Mouse (Mus musculus): ENCODE measurements around the gene Mtfr1l. TPM values are rescaled to one million over a fixed set of nuclear protein-coding genes. Genes with fewer than 3 reads are reported as not detected.

Mtfr1l gene
- polyA plus RNA-seq, 1 experiment from 2014 or later = 160 TPM

- Histone ChIP-seq H3K27me3 (no peaks in the 10 kb centered on the region), H3K4me1 (replicated peaks) (peaks cover 30% of the 10 kb centered on the region), H3K27ac (no peak overlapping the region; the same call in 1 of the 2 replicates), H3K4me2 (no peak overlapping the region), H3K4me3 (no peak overlapping the region), H3K9ac (no peak overlapping the region), H3K36me3 (no peaks in the 10 kb centered on the region), H3K9me3 (no peaks in the 10 kb centered on the region)
- WGBS = 54% methylated on average over 8 of the region's 8 CpGs
- no peak for ATAC-seq (ENCODE audit: low FRiP score)
These were observed 20.9 kb upstream of the Mtfr1l start for GRCm38 (mm10) chr4:134555956-134556580.

DNA sequence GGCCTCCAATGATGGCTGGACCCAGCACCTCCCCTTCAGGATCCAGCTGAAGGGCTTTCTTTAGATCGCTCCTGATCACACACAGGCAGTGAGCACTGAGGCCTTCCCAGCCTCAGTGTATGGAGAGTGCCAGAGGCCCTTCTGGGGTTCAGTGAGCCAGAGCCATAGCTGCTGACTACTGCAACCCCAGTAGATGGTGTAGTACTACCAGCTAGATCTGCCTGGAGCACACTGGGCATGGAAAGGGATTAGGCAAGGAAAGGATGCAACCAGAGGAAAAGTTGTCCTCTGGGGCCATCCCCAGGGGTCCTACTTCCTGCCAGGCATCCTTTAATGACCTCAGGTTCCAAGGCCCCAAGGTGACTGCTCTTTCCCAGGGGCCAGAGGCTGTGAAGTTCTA is 18.4 kb upstream of the Mtfr1l start:
- Histone ChIP-seq H3K27ac (no peak overlapping the region), H3K4me1 (replicated peaks) (peaks cover 43% of the 10 kb centered on the region), H3K27me3 (no peaks in the 10 kb centered on the region), H3K4me3 (no peak overlapping the region), H3K36me3 (peaks cover 13% of the 10 kb centered on the region), H3K9ac (no peak overlapping the region), H3K4me2 (no peak overlapping the region), H3K9me3 (peaks cover 8% of the 10 kb centered on the region)
- WGBS = 78% methylated on average over 1 of the region's 1 CpGs
- no peak for ATAC-seq (ENCODE audit: low FRiP score)

- Histone ChIP-seq H3K4me3 (peak within 1 kb of the TSS; percentile 64), H3K4me1 (replicated peaks) (peaks cover 49% of the 10 kb centered on the region), H3K36me3 (peaks cover 23% of the 10 kb centered on the region), H3K27ac (peak within 1 kb of the TSS; percentile 89), H3K9me3 (peaks cover 8% of the 10 kb centered on the region), H3K4me2 (peak within 1 kb of the TSS; percentile 71), H3K9ac (peak within 1 kb of the TSS; percentile 92), H3K27me3 (no peaks in the 10 kb centered on the region)
- WGBS = 1% methylated on average over 51 of the region's 67 CpGs
- peak; percentile 73 for ATAC-seq (ENCODE audit: low FRiP score)
These were observed 16.5 kb upstream of the Mtfr1l start, which contains the start of gene Selenon for GRCm38 (mm10) chr4:134551494-134552316. Gene Selenon (minus strand): TSS chr4:134552166.

DNA sequence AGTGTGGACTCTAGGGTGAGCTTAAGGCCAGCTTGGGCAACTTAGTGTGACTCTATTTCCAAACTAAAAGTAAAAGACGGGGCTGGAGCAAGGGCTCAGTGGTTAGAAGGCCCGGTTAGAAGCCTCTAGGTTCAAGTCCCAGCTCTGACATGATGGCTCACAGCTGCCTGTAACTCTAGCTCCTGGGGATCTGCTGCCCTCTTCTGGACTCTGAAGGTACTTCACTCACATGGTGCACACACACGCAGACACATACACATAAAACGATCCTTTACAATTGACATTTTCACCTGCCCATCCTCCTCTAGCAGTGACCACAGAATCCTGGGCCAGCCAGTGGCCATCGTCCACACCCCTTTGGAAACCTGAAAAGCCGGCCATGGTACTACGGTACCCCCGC is 14.7 kb upstream of the Mtfr1l start:
- ATAC-seq (ENCODE audit: low FRiP score) = no peak
- 96% methylated on average over 8 of the region's 8 CpGs for WGBS
- Histone ChIP-seq H3K4me3 (no peak overlapping the region), H3K36me3 (peaks cover 40% of the 10 kb centered on the region), H3K4me1 (replicated peaks) (peaks cover 46% of the 10 kb centered on the region), H3K27me3 (no peaks in the 10 kb centered on the region), H3K9me3 (peaks cover 8% of the 10 kb centered on the region), H3K9ac (no peak overlapping the region), H3K4me2 (no peak overlapping the region), H3K27ac (no peak overlapping the region)

DNA sequence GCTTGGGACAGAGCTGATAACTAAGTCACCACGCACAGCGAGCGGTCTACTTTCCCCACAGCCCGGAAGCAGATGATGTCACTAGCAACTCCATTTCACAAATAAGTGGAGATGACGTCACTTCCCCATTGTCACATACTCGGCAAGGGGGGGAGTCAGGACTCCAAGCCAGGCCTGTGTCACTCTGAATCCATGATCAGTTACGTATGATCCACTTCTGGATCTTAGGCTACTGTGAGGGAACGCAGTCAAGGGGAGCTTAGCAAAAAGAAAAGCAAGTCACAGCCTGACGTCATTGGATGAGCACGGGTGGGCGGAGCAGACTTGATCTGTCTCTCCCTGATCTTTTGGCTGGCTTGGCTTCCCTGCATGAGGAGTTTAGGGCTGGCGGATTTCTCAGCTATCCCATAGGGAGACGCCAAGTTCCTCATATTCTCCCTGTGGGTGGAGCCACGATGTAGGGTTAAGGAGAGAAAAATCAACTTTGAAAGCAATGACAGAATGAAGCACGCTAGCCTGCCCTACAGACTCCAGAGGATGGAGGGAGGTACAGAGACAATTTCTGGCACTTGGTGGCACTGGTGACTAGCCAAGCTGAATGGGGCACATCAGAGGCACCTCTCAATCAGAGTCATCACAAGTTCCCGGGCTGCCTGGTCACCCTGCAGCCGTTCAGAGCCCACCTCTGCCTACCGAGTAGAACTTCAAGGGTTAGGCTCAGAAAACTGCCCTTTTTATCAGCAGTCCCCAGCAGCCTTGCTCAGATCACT is 13.2 kb upstream of the Mtfr1l start:
- ATAC-seq (ENCODE audit: low FRiP score) = no peak
- 73% methylated on average over 18 of the region's 18 CpGs for WGBS
- H3K36me3 ChIP-seq = peaks cover 55% of the 10 kb centered on the region

DNA sequence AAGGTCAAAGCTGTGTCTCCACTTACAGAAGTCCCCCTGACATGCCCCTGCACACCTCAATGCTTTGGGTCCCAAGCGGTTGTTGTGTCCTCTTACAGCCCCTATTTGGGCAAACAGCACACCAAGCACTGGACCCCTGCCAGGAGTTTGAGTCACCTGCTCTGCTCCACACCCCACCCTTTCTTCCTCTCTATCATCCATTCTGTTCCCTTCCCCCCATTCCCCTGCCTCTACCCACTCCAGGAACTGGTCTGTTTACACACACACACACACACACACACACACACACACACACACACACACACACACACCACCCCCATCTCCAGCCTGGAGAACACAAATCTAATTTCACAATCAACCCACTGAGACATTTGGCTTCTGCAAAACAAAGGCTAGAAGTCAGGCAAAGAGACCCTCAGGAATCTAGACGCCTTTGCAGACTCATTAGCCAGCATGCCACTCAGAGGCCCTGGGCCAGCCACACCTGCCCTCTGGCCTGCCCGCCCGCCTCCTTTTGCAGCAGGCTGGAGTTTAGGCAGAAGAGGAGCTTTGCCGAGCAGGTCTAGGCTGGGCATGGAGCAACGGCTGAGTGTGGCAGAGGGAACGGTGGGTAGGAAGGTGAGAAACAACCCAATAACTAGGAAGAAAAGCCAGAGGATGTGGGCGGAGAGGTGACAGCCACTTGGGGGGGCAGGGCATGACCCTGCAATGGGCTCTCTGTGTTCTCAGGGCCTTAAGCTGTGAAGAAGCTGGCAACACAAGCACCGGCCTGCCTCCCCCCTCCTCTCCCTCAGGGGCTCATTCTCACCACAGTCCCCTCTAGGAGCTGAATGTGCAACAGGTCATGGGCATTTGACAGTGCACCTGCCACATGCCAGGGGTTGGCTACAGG is 11.9 kb upstream of the Mtfr1l start:
- peak overlapping the region; percentile 43; the same call in 1 of the 2 replicates for H3K9ac ChIP-seq
- H3K36me3 ChIP-seq = peaks cover 67% of the 10 kb centered on the region

More for the DNA sequence above, 13.2 kb upstream of the Mtfr1l start:
- no peak overlapping the region for H3K4me2 ChIP-seq
- H3K27me3 ChIP-seq = no peaks in the 10 kb centered on the region
- no peak overlapping the region for H3K4me3 ChIP-seq
- H3K9ac ChIP-seq = peak overlapping the region; percentile 46; the same call in 1 of the 2 replicates
- H3K4me1 ChIP-seq (replicated peaks) = peaks cover 46% of the 10 kb centered on the region
- no peak overlapping the region for H3K27ac ChIP-seq
- peaks cover 8% of the 10 kb centered on the region for H3K9me3 ChIP-seq

GRCm38 (mm10) chr4:134543261-134543660 is 8.1 kb upstream of the Mtfr1l start:
- H3K36me3 ChIP-seq = peaks cover 89% of the 10 kb centered on the region
- ATAC-seq (ENCODE audit: low FRiP score) = peak; percentile 73
- H3K4me3 ChIP-seq = no peak overlapping the region
- WGBS = 15% methylated on average over 5 of the region's 5 CpGs
- no peak overlapping the region for H3K9ac ChIP-seq
- peaks cover 19% of the 10 kb centered on the region for H3K4me1 ChIP-seq (replicated peaks)
- no peaks in the 10 kb centered on the region for H3K27me3 ChIP-seq
- H3K4me2 ChIP-seq = no peak overlapping the region
- H3K9me3 ChIP-seq = no peaks in the 10 kb centered on the region
- no peak overlapping the region for H3K27ac ChIP-seq

More for the DNA sequence above, 11.9 kb upstream of the Mtfr1l start:
- Histone ChIP-seq H3K27ac (no peak overlapping the region; the same call in 1 of the 2 replicates), H3K4me3 (no peak overlapping the region), H3K9me3 (peaks cover 8% of the 10 kb centered on the region), H3K4me1 (replicated peaks) (peaks cover 41% of the 10 kb centered on the region), H3K27me3 (no peaks in the 10 kb centered on the region), H3K4me2 (no peak overlapping the region)
- WGBS = 70% methylated on average over 9 of the region's 9 CpGs
- no peak for ATAC-seq (ENCODE audit: low FRiP score)

- H3K9ac ChIP-seq = no peak overlapping the region
- no peak for ATAC-seq (ENCODE audit: low FRiP score)
- H3K27ac ChIP-seq = no peak overlapping the region
- no peak overlapping the region for H3K4me2 ChIP-seq
- no peak overlapping the region for H3K4me3 ChIP-seq
- WGBS = 96% methylated on average over 9 of the region's 9 CpGs
- peaks cover 13% of the 10 kb centered on the region for H3K4me1 ChIP-seq (replicated peaks)
- peaks cover 88% of the 10 kb centered on the region for H3K36me3 ChIP-seq
- no peaks in the 10 kb centered on the region for H3K9me3 ChIP-seq
- H3K27me3 ChIP-seq = no peaks in the 10 kb centered on the region
These were observed 7.5 kb upstream of the Mtfr1l start for GRCm38 (mm10) chr4:134542726-134543125.

DNA sequence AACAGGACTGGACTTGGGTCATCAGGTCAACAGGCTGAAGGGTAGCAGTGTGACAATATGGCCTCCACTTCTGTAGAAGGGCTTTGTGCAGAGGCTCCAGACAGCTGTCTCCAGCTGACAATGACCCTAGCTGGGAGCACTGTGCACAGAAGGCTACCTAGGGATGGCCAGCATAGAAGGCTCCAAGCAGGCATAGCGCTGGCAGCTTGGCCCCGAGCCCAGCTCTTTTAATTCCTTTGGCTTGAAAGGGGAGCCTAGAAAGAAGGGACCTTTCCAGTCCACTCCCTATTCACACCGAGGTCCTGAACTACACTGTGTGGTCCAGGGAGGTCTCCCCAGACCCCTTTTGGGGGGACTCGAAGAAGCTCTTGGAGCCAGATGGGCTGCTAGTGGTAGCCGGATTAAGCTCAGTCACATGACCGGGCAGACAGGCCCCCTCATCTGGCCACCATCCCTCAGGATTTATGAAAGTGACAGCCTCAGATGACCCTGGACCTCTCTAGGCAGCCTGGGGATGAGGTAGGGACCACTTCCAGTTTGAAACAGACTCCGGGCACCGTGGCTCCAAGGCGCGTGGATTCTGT is 3.9 kb upstream of the Mtfr1l start:
- Histone ChIP-seq H3K36me3 (peaks cover 57% of the 10 kb centered on the region), H3K4me3 (no peak overlapping the region), H3K27ac (no peak overlapping the region), H3K4me1 (replicated peaks) (peaks cover 14% of the 10 kb centered on the region), H3K9me3 (no peaks in the 10 kb centered on the region), H3K4me2 (no peak overlapping the region), H3K27me3 (no peaks in the 10 kb centered on the region), H3K9ac (no peak overlapping the region)
- 90% methylated on average over 10 of the region's 10 CpGs for WGBS
- ATAC-seq (ENCODE audit: low FRiP score) = no peak

DNA sequence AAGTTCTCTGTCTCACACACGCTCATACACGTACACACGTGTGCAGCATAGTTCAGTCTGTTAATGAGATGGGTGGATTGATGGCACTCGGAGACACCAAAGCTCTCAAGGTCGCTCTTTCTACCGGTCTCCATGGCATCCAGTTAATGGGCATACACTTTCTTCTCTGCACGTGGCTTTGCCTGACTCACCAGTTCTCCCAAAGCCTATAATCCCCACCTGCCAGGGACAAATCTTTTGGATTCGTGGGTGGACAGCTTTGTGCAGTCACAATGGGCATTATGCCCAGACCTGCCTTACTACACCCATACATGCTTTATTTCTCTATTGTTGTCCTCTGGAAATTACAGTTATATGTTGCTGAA is 582 bp upstream of the Mtfr1l start:
- H3K27ac ChIP-seq = peak overlapping the region; percentile 74
- peak overlapping the region; percentile 99 for H3K4me3 ChIP-seq
- 10% methylated on average over 8 of the region's 8 CpGs for WGBS
- H3K9ac ChIP-seq = peak overlapping the region; percentile 64
- H3K4me1 ChIP-seq (replicated peaks) = peaks cover 30% of the 10 kb centered on the region
- ATAC-seq (ENCODE audit: low FRiP score) = peak; percentile 32; the same call in 1 of the 2 replicates
- H3K9me3 ChIP-seq = no peaks in the 10 kb centered on the region
- no peaks in the 10 kb centered on the region for H3K27me3 ChIP-seq
- peaks cover 41% of the 10 kb centered on the region for H3K36me3 ChIP-seq
- peak overlapping the region; percentile 95 for H3K4me2 ChIP-seq
